Mouse (Mus musculus): ENCODE data around the gene Luc7l2. TPM values are rescaled to one million over a fixed set of nuclear protein-coding genes. Genes with fewer than 3 reads are reported as not detected.
A peak's percentile ranks its signal among the peaks of the same experiment; 100 is the strongest.

The Luc7l2 gene
- 22.7 and 54.4 TPM in 2 replicates for polyA plus RNA-seq (2012; ENCODE audit: insufficient read depth, low replicate concordance)

- no peak for TF ChIP-seq GATA1 (IDR thresholded peaks at IDR 0.05; ENCODE audit: borderline replicate concordance, low read length)
- peak; percentile 34; the same call in 1 of the 2 replicates for TF ChIP-seq FLI1 (IDR thresholded peaks at IDR 0.05; ENCODE audit: low read length)
- H3K27me3 ChIP-seq (replicated peaks): no peaks in the 10 kb centered on the region
- H3K36me3 ChIP-seq (replicated peaks; ENCODE audit: low read length): peaks cover 20% of the 10 kb centered on the region
- H3K4me3 ChIP-seq (replicated peaks): peak within 1 kb of the TSS; percentile 96
- H3K9me3 ChIP-seq: no peaks in the 10 kb centered on the region
- H3K4me1 ChIP-seq: peaks cover 46% of the 10 kb centered on the region
Observed at GRCm38 (mm10) chr6:38551062-38551988, at the start of gene Luc7l2. Gene Luc7l2, plus strand, starts transcription at chr6:38551334.

- no peaks in the 10 kb centered on the region for H3K27me3 ChIP-seq (replicated peaks)
- TF ChIP-seq GATA1 (IDR thresholded peaks at IDR 0.05; ENCODE audit: borderline replicate concordance, low read length): no peak
- no peak for TF ChIP-seq FLI1 (IDR thresholded peaks at IDR 0.05; ENCODE audit: low read length)
- H3K4me1 ChIP-seq: peaks cover 4% of the 10 kb centered on the region; the same call in 1 of the 2 replicates
- H3K9me3 ChIP-seq: no peaks in the 10 kb centered on the region
- H3K36me3 ChIP-seq (replicated peaks; ENCODE audit: low read length): peaks cover 47% of the 10 kb centered on the region
- no peak overlapping the region for H3K4me3 ChIP-seq (replicated peaks)
Observed at GRCm38 (mm10) chr6:38512096-38512495, 39.0 kb upstream of the Luc7l2 start.

- no peaks in the 10 kb centered on the region for H3K27me3 ChIP-seq (replicated peaks)
- H3K36me3 ChIP-seq (replicated peaks; ENCODE audit: low read length): peaks cover 47% of the 10 kb centered on the region
- H3K4me1 ChIP-seq: peaks cover 4% of the 10 kb centered on the region; the same call in 1 of the 2 replicates
- TF ChIP-seq GATA1 (IDR thresholded peaks at IDR 0.05; ENCODE audit: borderline replicate concordance, low read length) (no peak), FLI1 (IDR thresholded peaks at IDR 0.05; ENCODE audit: low read length) (no peak)
- H3K9me3 ChIP-seq: no peaks in the 10 kb centered on the region
- H3K4me3 ChIP-seq (replicated peaks): no peak overlapping the region
Observed at GRCm38 (mm10) chr6:38512830-38513229, 38.3 kb upstream of the Luc7l2 start.

GRCm38 (mm10) chr6:38515201-38515600, 35.9 kb upstream of the Luc7l2 start:
- peaks cover 4% of the 10 kb centered on the region; the same call in 1 of the 2 replicates for H3K4me1 ChIP-seq
- no peaks in the 10 kb centered on the region for H3K9me3 ChIP-seq
- no peak for TF ChIP-seq FLI1 (IDR thresholded peaks at IDR 0.05; ENCODE audit: low read length)
- no peak for TF ChIP-seq GATA1 (IDR thresholded peaks at IDR 0.05; ENCODE audit: borderline replicate concordance, low read length)
- no peak overlapping the region for H3K4me3 ChIP-seq (replicated peaks)
- H3K27me3 ChIP-seq (replicated peaks): no peaks in the 10 kb centered on the region
- peaks cover 33% of the 10 kb centered on the region for H3K36me3 ChIP-seq (replicated peaks; ENCODE audit: low read length)

- peaks cover 20% of the 10 kb centered on the region for H3K36me3 ChIP-seq (replicated peaks; ENCODE audit: low read length)
- no peaks in the 10 kb centered on the region for H3K9me3 ChIP-seq
- H3K4me1 ChIP-seq: peaks cover 9% of the 10 kb centered on the region
- no peak for TF ChIP-seq FLI1 (IDR thresholded peaks at IDR 0.05; ENCODE audit: low read length)
- no peak for TF ChIP-seq GATA1 (IDR thresholded peaks at IDR 0.05; ENCODE audit: borderline replicate concordance, low read length)
- no peaks in the 10 kb centered on the region for H3K27me3 ChIP-seq (replicated peaks)
- no peak overlapping the region for H3K4me3 ChIP-seq (replicated peaks)
Observed at GRCm38 (mm10) chr6:38523851-38524250, 27.3 kb upstream of the Luc7l2 start.

- Histone ChIP-seq H3K4me3 (replicated peaks) (peak overlapping the region; percentile 79), H3K27me3 (replicated peaks) (no peaks in the 10 kb centered on the region), H3K4me1 (peaks cover 31% of the 10 kb centered on the region), H3K9me3 (no peaks in the 10 kb centered on the region), H3K36me3 (replicated peaks; ENCODE audit: low read length) (no peaks in the 10 kb centered on the region)
- TF ChIP-seq FLI1 (IDR thresholded peaks at IDR 0.05; ENCODE audit: low read length): no peak
- TF ChIP-seq GATA1 (IDR thresholded peaks at IDR 0.05; ENCODE audit: borderline replicate concordance, low read length): no peak
Observed at GRCm38 (mm10) chr6:38531211-38531820, 19.8 kb upstream of the Luc7l2 start.

GRCm38 (mm10) chr6:38532500-38533420, 18.4 kb upstream of the Luc7l2 start:
- peak overlapping the region; percentile 100 for H3K4me3 ChIP-seq (replicated peaks)
- H3K4me1 ChIP-seq: peaks cover 39% of the 10 kb centered on the region
- TF ChIP-seq FLI1 (IDR thresholded peaks at IDR 0.05; ENCODE audit: low read length) (no peak), GATA1 (IDR thresholded peaks at IDR 0.05; ENCODE audit: borderline replicate concordance, low read length) (no peak)
- H3K27me3 ChIP-seq (replicated peaks): no peaks in the 10 kb centered on the region
- H3K36me3 ChIP-seq (replicated peaks; ENCODE audit: low read length): no peaks in the 10 kb centered on the region
- no peaks in the 10 kb centered on the region for H3K9me3 ChIP-seq

GRCm38 (mm10) chr6:38533428-38534405, 17.4 kb upstream of the Luc7l2 start, which contains the start of gene Fmc1:
Gene Fmc1, plus strand, starts transcription at chr6:38533502.
- Histone ChIP-seq H3K36me3 (replicated peaks; ENCODE audit: low read length) (no peaks in the 10 kb centered on the region), H3K4me3 (replicated peaks) (peak within 1 kb of the TSS; percentile 100), H3K27me3 (replicated peaks) (no peaks in the 10 kb centered on the region), H3K9me3 (no peaks in the 10 kb centered on the region), H3K4me1 (peaks cover 42% of the 10 kb centered on the region)
- peak; percentile 50 for TF ChIP-seq FLI1 (IDR thresholded peaks at IDR 0.05; ENCODE audit: low read length)
- no peak for TF ChIP-seq GATA1 (IDR thresholded peaks at IDR 0.05; ENCODE audit: borderline replicate concordance, low read length)

All from megakaryocyte, embryonic 14.5 days (primary cell).